Mouse (Mus musculus) CH12.LX (cell line): ENCODE measurements around the gene Mgat5. TPM values are rescaled to one million over a fixed set of nuclear protein-coding genes. Genes with fewer than 3 reads are reported as not detected.

Experiments
- DNase-seq: peaks from one replicate; pipeline ENCODE4 v3.0.0-alpha.2; 2013; ENCODE audit errors: extremely low read depth
- H3K27ac ChIP-seq: 2 replicates; pipeline ENCODE4 v1.5.1; 2012; ENCODE audit warnings: low read depth, mild to moderate bottlenecking, control low read depth, moderate library complexity; ENCODE audit not compliant: insufficient read depth
- H3K27me3 ChIP-seq: replicated peaks from 2 replicates; pipeline ENCODE3; 2012; ENCODE audit warnings: inconsistent platforms
- H3K36me3 ChIP-seq, 2 experiments: replicated peaks in 1 of 2; 2 replicates each; pipeline versions ENCODE3 to v1.6.1; 2012; ENCODE audit warnings: inconsistent platforms in 1 of 2, low read length in 1 of 2, mild to moderate bottlenecking in 1 of 2, mixed read lengths in 1 of 2, moderate library complexity in 1 of 2; ENCODE audit not compliant: control insufficient read depth in 1 of 2, insufficient read depth in 1 of 2
- H3K4me1 ChIP-seq, 2 experiments: 2 replicates each; pipeline ENCODE4 v1.6.1; 2012; ENCODE audit warnings: inconsistent platforms in 1 of 2, moderate library complexity in 1 of 2; ENCODE audit not compliant: insufficient read depth in 2 of 2, control insufficient read depth in 1 of 2
- H3K4me2 ChIP-seq: 2 replicates; pipeline ENCODE4 v1.6.1; 2012; ENCODE audit warnings: low read depth, mild to moderate bottlenecking, control low read depth; ENCODE audit not compliant: poor library complexity, insufficient read depth, severe bottlenecking
- H3K4me3 ChIP-seq, 3 experiments: fragments of 150-350 bp in 1 of 3; sonication (generic) in 1 of 3; replicated peaks in 1 of 3; 2 replicates each; pipeline versions ENCODE3 to v1.5.1; 2011 to 2012; ENCODE audit warnings: low read depth in 2 of 3, low read length in 2 of 3, mild to moderate bottlenecking in 2 of 3, moderate library complexity in 2 of 3, control low read depth in 1 of 3, improper control_type of control experiment in 1 of 3, inconsistent platforms in 1 of 3, mixed read lengths in 1 of 3; ENCODE audit not compliant: poor library complexity in 1 of 3
- H3K79me2 ChIP-seq: replicated peaks from 2 replicates; pipeline ENCODE4 v1.6.1; 2012; ENCODE audit warnings: mild to moderate bottlenecking, moderate library complexity; ENCODE audit not compliant: control insufficient read depth, poor library complexity, insufficient read depth, severe bottlenecking; ENCODE audit errors: extremely low read depth
- H3K9ac ChIP-seq: 2 replicates; pipeline ENCODE4 v1.6.1; 2012; ENCODE audit warnings: low read depth, mild to moderate bottlenecking, control low read depth, moderate library complexity; ENCODE audit not compliant: insufficient read depth
- H3K9me3 ChIP-seq: replicated peaks from 2 replicates; pipeline ENCODE3; 2012; ENCODE audit warnings: low read length, inconsistent platforms, mixed read lengths
- BHLHE40 ChIP-seq: IDR thresholded peaks from 2 replicates; pipeline ENCODE4 v1.6.1; 2011; ENCODE audit warnings: mild to moderate bottlenecking, low read depth, low read length, improper control_type of control experiment
- CHD1 ChIP-seq: IDR thresholded peaks from 2 replicates; pipeline ENCODE4 v1.6.1; 2012; ENCODE audit warnings: low read depth, low read length, improper control_type of control experiment, inconsistent platforms
- CTCF ChIP-seq, 2 experiments: IDR thresholded peaks in 1 of 2; conservative IDR thresholded peaks in 1 of 2; 2 replicates each; pipeline ENCODE4 v1.5.1; 2011 to 2012; ENCODE audit warnings: low read depth in 2 of 2, low read length in 2 of 2, improper control_type of control experiment in 1 of 2, inconsistent platforms in 1 of 2, mild to moderate bottlenecking in 1 of 2, moderate library complexity in 1 of 2
- ELF1 ChIP-seq: IDR thresholded peaks from 2 replicates; pipeline ENCODE4 v1.6.1; 2014; ENCODE audit warnings: low read depth, mild to moderate bottlenecking, inconsistent platforms, low read length, improper control_type of control experiment
- EP300 ChIP-seq: IDR thresholded peaks from 2 replicates; pipeline ENCODE4 v1.6.1; 2011; ENCODE audit warnings: low read length, improper control_type of control experiment
- ETS1 ChIP-seq: conservative IDR thresholded peaks from 2 replicates; pipeline ENCODE4 v1.6.1; 2012; ENCODE audit warnings: low read depth, mild to moderate bottlenecking, inconsistent platforms, low read length, improper control_type of control experiment, moderate library complexity
- GABPA ChIP-seq: IDR thresholded peaks from 2 replicates; pipeline ENCODE4 v1.6.1; 2012; ENCODE audit warnings: low read depth, low read length, improper control_type of control experiment, inconsistent platforms; ENCODE audit not compliant: insufficient replicate concordance
- HCFC1 ChIP-seq: IDR thresholded peaks from 2 replicates; pipeline ENCODE4 v1.6.1; 2012; ENCODE audit warnings: low read depth, mild to moderate bottlenecking, inconsistent platforms, low read length, improper control_type of control experiment
- IRF4 ChIP-seq: IDR thresholded peaks from 2 replicates; pipeline ENCODE4 v1.6.1; 2014; ENCODE audit warnings: low read depth, mild to moderate bottlenecking, inconsistent platforms, low read length, improper control_type of control experiment
- JUN ChIP-seq: IDR thresholded peaks from 2 replicates; pipeline ENCODE4 v1.6.1; 2011; ENCODE audit warnings: low read depth, mild to moderate bottlenecking, low read length, improper control_type of control experiment, moderate library complexity; ENCODE audit not compliant: insufficient read depth
- JUND ChIP-seq: conservative IDR thresholded peaks from 2 replicates; pipeline ENCODE4 v1.6.1; 2011; ENCODE audit warnings: low read depth, low read length, improper control_type of control experiment
- KAT2A ChIP-seq: IDR thresholded peaks from 2 replicates; pipeline ENCODE4 v1.6.1; 2012; ENCODE audit warnings: low read length, improper control_type of control experiment, inconsistent platforms; ENCODE audit not compliant: insufficient replicate concordance
- MAFK ChIP-seq: IDR thresholded peaks from 2 replicates; pipeline ENCODE4 v1.6.1; 2011; ENCODE audit warnings: low read length, improper control_type of control experiment; ENCODE audit not compliant: insufficient replicate concordance
- MAX ChIP-seq: IDR thresholded peaks from 2 replicates; pipeline ENCODE4 v1.6.1; 2011; ENCODE audit warnings: low read length, improper control_type of control experiment
- MEF2A ChIP-seq: IDR thresholded peaks from 2 replicates; pipeline ENCODE4 v1.6.1; 2014; ENCODE audit warnings: low read depth, mild to moderate bottlenecking, inconsistent platforms, low read length, improper control_type of control experiment, borderline replicate concordance
- MXI1 ChIP-seq: IDR thresholded peaks from 2 replicates; pipeline ENCODE4 v1.6.1; 2011; ENCODE audit warnings: mild to moderate bottlenecking, low read depth, low read length, improper control_type of control experiment
- MYC ChIP-seq: IDR thresholded peaks from 2 replicates; pipeline ENCODE4 v1.6.1; 2011; ENCODE audit warnings: low read depth, mild to moderate bottlenecking, improper control_type of control experiment, low read length
- NRF1 ChIP-seq: IDR thresholded peaks from 2 replicates; pipeline ENCODE4 v1.6.1; 2014; ENCODE audit warnings: low read depth, mild to moderate bottlenecking, inconsistent platforms, low read length, improper control_type of control experiment, moderate library complexity
- PAX5 ChIP-seq: IDR thresholded peaks from 2 replicates; pipeline ENCODE4 v1.6.1; 2012; ENCODE audit warnings: low read length, inconsistent platforms, mixed read lengths
- POLR2A ChIP-seq: IDR thresholded peaks from 2 replicates; pipeline ENCODE4 v1.6.1; 2011; ENCODE audit warnings: low read depth, mild to moderate bottlenecking, improper control_type of control experiment, low read length
- POLR2AphosphoS2 ChIP-seq: IDR thresholded peaks from 2 replicates; pipeline ENCODE4 v1.6.1; 2011; ENCODE audit warnings: low read depth, low read length, improper control_type of control experiment
- RAD21 ChIP-seq: IDR thresholded peaks from 2 replicates; pipeline ENCODE4 v1.6.1; 2011; ENCODE audit warnings: low read depth, mild to moderate bottlenecking, low read length, improper control_type of control experiment, moderate library complexity
- RCOR1 ChIP-seq: conservative IDR thresholded peaks from 2 replicates; pipeline ENCODE4 v1.6.1; 2012; ENCODE audit warnings: low read depth, mild to moderate bottlenecking, inconsistent platforms, low read length, improper control_type of control experiment
- SIN3A ChIP-seq: IDR thresholded peaks from 2 replicates; pipeline ENCODE4 v1.6.1; 2012; ENCODE audit warnings: low read length, improper control_type of control experiment, inconsistent platforms
- SMC3 ChIP-seq: IDR thresholded peaks from 2 replicates; pipeline ENCODE4 v1.6.1; 2011; ENCODE audit warnings: low read depth, low read length, improper control_type of control experiment
- TBP ChIP-seq: conservative IDR thresholded peaks from 2 replicates; pipeline ENCODE4 v1.6.1; 2011; ENCODE audit warnings: low read depth, low read length, improper control_type of control experiment
- TCF12 ChIP-seq: IDR thresholded peaks from 2 replicates; pipeline ENCODE4 v1.6.1; 2014; ENCODE audit warnings: low read depth, mild to moderate bottlenecking, inconsistent platforms, low read length, improper control_type of control experiment
- ZC3H11A ChIP-seq: IDR thresholded peaks from 2 replicates; pipeline ENCODE4 v1.6.1; 2012; ENCODE audit warnings: low read depth, mild to moderate bottlenecking, inconsistent platforms, low read length, improper control_type of control experiment
- ZKSCAN1 ChIP-seq: IDR thresholded peaks from 2 replicates; pipeline ENCODE4 v1.6.1; 2012; ENCODE audit warnings: low read depth, inconsistent platforms, low read length, improper control_type of control experiment, borderline replicate concordance
- dilution Hi-C: fragments of 300-500 bp; cut with MboI; formaldehyde crosslinking; loops from 2 replicates; pipeline ENCODE4 v1.14.3; 2020; ENCODE audit warnings: low sequenced_read_pairs; ENCODE audit not compliant: extremely low pct_unique_long_range_greater_than_20kb, extremely low pct_ligation_motif_present
- in situ Hi-C: fragments of 300-500 bp; cut with MboI; formaldehyde crosslinking; loops from 3 replicates; pipeline ENCODE4 v1.14.3; 2019; ENCODE audit warnings: low sequenced_read_pairs, low pct_ligation_motif_present, low pct_unique_long_range_greater_than_20kb, mixed read lengths
- polyA plus RNA-seq: library from polyadenylated mRNA; unstranded; fragments of >175 nt; gene quantifications from 2 replicates; pipeline ENCODE4 v1.2.1, GENCODE M21; 2012; ENCODE audit warnings: low read depth; ENCODE audit not compliant: insufficient read length
- total RNA-seq, 2 experiments: library from RNA; depleted of rRNA; stranded (reverse); fragments of 300-350 nt in 1 of 2; fragments of >200 nt in 1 of 2; gene quantifications; 2 replicates each; pipeline ENCODE4 v1.2.3; 2012 to 2014

The Mgat5 gene
- total and polyA plus RNA-seq, 3 experiments = 5.9 to 8.8 (median 6.6) TPM

- dilution Hi-C loops (no loop called here), in situ Hi-C loops (no loop called here)
- peak; percentile 24 for DNase-seq
- H3K9me3 ChIP-seq = no peaks in the 10 kb centered on the region
- no peak overlapping the region for H3K9ac ChIP-seq
- H3K27ac ChIP-seq = no peak overlapping the region
- H3K4me3 ChIP-seq = no peak overlapping the region
- H3K27me3 ChIP-seq = no peaks in the 10 kb centered on the region
- H3K79me2 ChIP-seq = no peaks in the 10 kb centered on the region
- peaks cover 0 to 16% of the 10 kb centered on the region in 2 experiments for H3K36me3 ChIP-seq
- peaks cover 6 to 21% of the 10 kb centered on the region in 2 experiments for H3K4me1 ChIP-seq
- H3K4me2 ChIP-seq = no peak overlapping the region
- peak; percentile 81 for TF ChIP-seq EP300
- TF ChIP-seq NRF1 = no peak
- no peak for TF ChIP-seq ZC3H11A
- peak; percentile 46; the same call in 1 of the 2 replicates for TF ChIP-seq JUN
- TF ChIP-seq SIN3A = peak; percentile 37; the same call in 1 of the 2 replicates
- peak; percentile 58; the same call in 1 of the 2 replicates for TF ChIP-seq JUND
- TF ChIP-seq ETS1 = peak; percentile 87
- no peak for TF ChIP-seq PAX5
- 0 out of 2 replicates have a peak, but pooled peaks have one; percentile 17 for TF ChIP-seq MXI1
- no peak for TF ChIP-seq MYC
- no peak for TF ChIP-seq RAD21
- peak; percentile 87 for TF ChIP-seq TCF12
- TF ChIP-seq IRF4 = peak; percentile 86
- TF ChIP-seq MEF2A = peak; percentile 39; the same call in 1 of the 2 replicates
- peak; percentile 72; the same call in 1 of the 2 replicates for TF ChIP-seq RCOR1
- TF ChIP-seq TBP = no peak
- TF ChIP-seq BHLHE40 = peak; percentile 82
- TF ChIP-seq MAX = 0 out of 2 replicates have a peak, but pooled peaks have one; percentile 11
Observed at GRCm38 (mm10) chr1:127354152-127354551, 149.3 kb downstream of the Mgat5 start.

- Histone ChIP-seq H3K4me2 (no peak overlapping the region), H3K9ac (no peak overlapping the region), H3K27me3 (no peaks in the 10 kb centered on the region), H3K4me3 (no peak overlapping the region), H3K79me2 (no peaks in the 10 kb centered on the region), H3K27ac (no peak overlapping the region), H3K4me1 (peaks cover 6 to 13% of the 10 kb centered on the region in 2 experiments; a peak in 3 of 4 replicates), H3K9me3 (no peaks in the 10 kb centered on the region), H3K36me3 (peaks cover 0 to 20% of the 10 kb centered on the region in 2 experiments)
- dilution Hi-C loops = no loop called here
- no peak for TF ChIP-seq POLR2A
- TF ChIP-seq MYC = no peak
- no peak for TF ChIP-seq RCOR1
- TF ChIP-seq KAT2A = no peak
- no peak for TF ChIP-seq CTCF (conservative IDR thresholded peaks at IDR 0.05 in 1 of 2, IDR thresholded peaks at IDR 0.05 in 1 of 2; ENCODE audit: low read depth in 2 of 2, low read length in 2 of 2)
- no peak for TF ChIP-seq ZKSCAN1
- TF ChIP-seq POLR2AphosphoS2 = no peak
- no peak for TF ChIP-seq MAFK
- no peak for TF ChIP-seq ELF1
- TF ChIP-seq HCFC1 = no peak
- no peak for TF ChIP-seq PAX5
- TF ChIP-seq SMC3 = no peak
- TF ChIP-seq IRF4 = no peak
- no peak for TF ChIP-seq CHD1
- TF ChIP-seq GABPA = no peak
- no peak for DNase-seq
- in situ Hi-C loops = no loop called here
Observed at GRCm38 (mm10) chr1:127355034-127355433, 150.2 kb downstream of the Mgat5 start.
